Mouse (Mus musculus) bone marrow, adult 2 months (tissue): ENCODE measurements at regions not wholly inside any gene's neighbourhood (a gene's known extent, or its start where the extent isn't known, plus 50 kb on each side); places are given as distances from the start of the nearest gene placed in this dataset.

Source experiments
- H3K27ac ChIP-seq: fragments of 200-500 bp; 2 replicates; pipeline ENCODE4 v1.5.1; 2012; ENCODE audit warnings: low read depth, mild to moderate bottlenecking, control low read depth, inconsistent platforms, low read length; ENCODE audit not compliant: control insufficient read depth, poor library complexity, insufficient read depth
- H3K4me1 ChIP-seq: fragments of 200-500 bp; 2 replicates; pipeline ENCODE4 v1.6.1; 2011; ENCODE audit warnings: low read length; ENCODE audit not compliant: control insufficient read depth, insufficient read depth
- H3K4me3 ChIP-seq: fragments of 200-500 bp; replicated peaks from 2 replicates; pipeline ENCODE3; 2011; ENCODE audit warnings: mild to moderate bottlenecking, low read depth, low read length, control low read depth; ENCODE audit not compliant: control insufficient read depth
- CTCF ChIP-seq: fragments of 200-500 bp; IDR thresholded peaks from 2 replicates; pipeline ENCODE4 v1.5.1; 2011; ENCODE audit warnings: low read length, control low read depth; ENCODE audit not compliant: control insufficient read depth, insufficient read depth
- POLR2A ChIP-seq: fragments of 200-500 bp; IDR thresholded peaks from 2 replicates; pipeline ENCODE4 v1.6.1; 2011; ENCODE audit warnings: low read depth, mild to moderate bottlenecking, control low read depth, low read length, borderline replicate concordance; ENCODE audit not compliant: control insufficient read depth
- WGBS: fragments of 180-500 bp; shearing (Covaris S2); methylation state at CpG from one replicate; pipeline ENCODE4 v1.1.7; 2018; 5-methylcytosine and 5-hydroxymethylcytosine counted together

DNA sequence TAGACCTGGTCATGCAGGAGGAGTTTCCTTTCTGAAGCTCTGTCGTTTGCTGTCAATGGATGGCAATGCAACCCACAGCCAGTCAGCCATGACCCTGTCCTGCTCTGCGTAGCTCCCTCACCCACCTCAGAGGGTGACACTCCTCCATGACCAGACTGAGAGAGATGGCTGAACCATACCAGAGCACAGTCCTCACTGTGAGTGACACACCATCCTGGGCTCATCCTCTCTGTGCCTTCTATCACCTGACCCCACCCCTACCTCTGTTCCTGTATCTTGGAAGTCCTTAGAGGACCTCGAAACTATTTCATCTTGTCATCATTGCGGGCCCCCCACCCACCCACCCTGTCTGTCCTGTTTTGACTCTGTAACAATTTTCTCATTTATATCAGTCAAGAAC is 245.7 kb downstream of the Setd4 start:
- H3K27ac ChIP-seq = no peak overlapping the region
- peak overlapping the region; percentile 10 for H3K4me3 ChIP-seq
- TF ChIP-seq CTCF (no peak), POLR2A (no peak)
- WGBS = 62% methylated on average over 4 of the region's 4 CpGs
- no peaks in the 10 kb centered on the region for H3K4me1 ChIP-seq

DNA sequence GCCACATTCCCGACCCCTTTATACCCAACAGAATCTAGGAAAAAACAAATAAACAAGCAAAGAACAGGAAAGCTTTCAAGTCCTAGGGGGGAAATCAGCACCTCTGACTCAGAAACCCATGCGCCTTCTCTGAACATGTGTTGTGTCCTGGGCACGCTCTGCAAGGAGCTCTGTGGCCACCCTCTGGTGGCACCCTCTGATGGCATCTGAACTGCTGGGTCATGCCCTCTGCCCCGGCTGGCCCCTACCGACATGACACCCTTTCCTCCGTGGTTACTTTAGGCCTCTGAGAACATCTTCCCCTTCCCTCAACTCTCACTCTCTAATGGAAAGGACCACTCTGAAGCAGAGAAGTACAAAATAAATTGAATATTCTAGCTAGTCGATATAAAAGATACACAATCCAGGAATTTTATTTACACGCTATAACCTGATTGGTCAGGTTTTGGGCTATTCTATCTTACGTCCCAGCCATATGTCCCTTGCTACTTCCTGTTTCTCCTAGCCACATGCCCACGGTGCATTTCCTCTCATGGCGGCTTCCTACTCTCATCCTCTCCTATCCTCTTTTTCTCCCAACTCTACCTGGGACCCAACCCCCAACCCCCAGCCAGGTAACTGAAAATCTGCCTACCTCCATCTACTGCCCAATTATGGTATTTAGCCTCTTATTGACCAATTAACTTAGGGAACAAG is 248.5 kb downstream of the Setd4 start:
- TF ChIP-seq CTCF (no peak), POLR2A (no peak)
- no peak overlapping the region for H3K4me3 ChIP-seq
- WGBS = 45% methylated on average over 11 of the region's 11 CpGs
- no peaks in the 10 kb centered on the region for H3K4me1 ChIP-seq
- no peak overlapping the region for H3K27ac ChIP-seq

DNA sequence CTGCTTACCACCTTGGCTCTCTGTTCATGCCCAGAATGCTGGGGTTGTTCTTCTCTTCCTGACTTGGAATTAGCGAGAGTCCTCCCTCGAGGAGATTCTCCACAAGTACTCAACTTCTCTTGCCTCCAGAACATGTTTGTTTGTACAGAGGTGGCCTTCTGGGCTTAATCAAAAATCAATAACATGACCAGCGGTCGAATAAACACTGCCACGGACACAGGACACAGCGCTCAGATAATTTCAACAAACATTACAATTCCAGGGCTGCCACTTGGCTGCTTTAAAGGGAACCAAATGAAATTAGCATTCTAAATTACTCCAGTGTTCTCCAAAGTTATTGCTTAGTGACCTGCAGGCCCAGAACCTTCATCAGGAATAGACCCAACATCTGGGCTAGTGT is 249.9 kb downstream of the Setd4 start:
- Histone ChIP-seq H3K4me1 (no peaks in the 10 kb centered on the region), H3K4me3 (no peak overlapping the region), H3K27ac (no peak overlapping the region)
- WGBS = 86% methylated on average over 6 of the region's 6 CpGs
- no peak for TF ChIP-seq POLR2A

DNA sequence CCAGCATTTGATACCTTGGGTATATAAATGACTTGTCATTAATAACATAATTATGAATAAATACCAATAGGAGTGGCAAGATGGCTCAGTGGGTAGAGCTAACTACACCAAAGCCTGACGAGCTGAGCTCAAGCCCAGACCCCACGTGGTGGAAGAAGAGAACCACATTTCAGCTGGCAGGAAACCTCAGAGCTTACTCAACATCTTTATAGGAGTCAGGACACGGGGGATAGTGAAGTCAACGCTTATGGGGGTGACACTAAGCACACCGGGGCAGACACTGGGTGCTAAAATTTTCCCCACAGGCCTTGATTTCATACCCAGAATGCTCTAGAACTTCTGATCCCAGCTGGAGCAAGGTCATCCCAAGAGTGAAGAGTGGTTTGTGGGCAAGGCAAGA is 259.3 kb downstream of the Setd4 start:
- WGBS = 3% methylated on average over 5 of the region's 5 CpGs
- Histone ChIP-seq H3K27ac (no peak overlapping the region), H3K4me1 (no peaks in the 10 kb centered on the region), H3K4me3 (no peak overlapping the region)
- TF ChIP-seq CTCF (no peak), POLR2A (no peak)

DNA sequence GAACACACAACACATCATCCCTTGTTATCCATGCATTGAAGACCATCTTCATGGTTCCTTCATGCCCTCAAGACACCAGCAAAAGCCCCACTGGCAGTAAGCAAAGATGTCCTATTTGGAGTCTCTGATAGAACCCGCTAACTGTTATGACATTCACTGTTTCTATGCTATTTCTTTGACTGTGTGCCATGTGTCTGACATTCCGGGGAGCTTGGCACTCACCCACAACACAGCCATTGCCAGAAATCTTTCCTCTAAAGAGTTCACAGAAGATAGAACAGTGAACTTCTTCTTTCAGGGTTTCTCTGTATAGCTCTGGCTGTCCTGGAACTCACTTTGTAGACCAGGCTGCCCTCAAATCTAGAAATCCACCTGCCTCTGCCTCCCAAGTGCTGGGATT is 261.2 kb downstream of the Setd4 start:
- 79% methylated on average over 2 of the region's 2 CpGs for WGBS
- no peak for TF ChIP-seq CTCF
- no peak for TF ChIP-seq POLR2A

DNA sequence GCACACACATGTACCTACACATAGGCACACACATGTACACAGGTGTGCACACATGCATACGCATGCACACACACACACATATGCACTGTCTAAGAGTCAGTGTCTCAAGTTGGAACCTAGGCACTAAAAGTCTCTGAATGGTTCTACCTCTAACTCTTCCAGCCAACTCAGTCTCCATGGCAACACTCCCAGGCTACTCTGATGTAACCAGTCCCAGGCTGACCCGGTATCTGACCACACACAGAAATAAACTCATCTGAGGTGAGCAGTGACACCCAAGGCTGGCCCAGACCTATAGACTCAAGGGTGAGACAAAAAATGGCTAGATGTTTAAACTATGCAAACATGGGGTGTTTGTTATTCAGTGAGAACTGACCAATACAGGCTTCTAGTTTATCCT is 262.1 kb downstream of the Setd4 start:
- Histone ChIP-seq H3K4me3 (no peak overlapping the region), H3K27ac (no peak overlapping the region), H3K4me1 (no peaks in the 10 kb centered on the region)
- TF ChIP-seq POLR2A (no peak), CTCF (no peak)
- 66% methylated on average over 2 of the region's 2 CpGs for WGBS

More for the DNA sequence above, 261.2 kb downstream of the Setd4 start:
- H3K4me1 ChIP-seq = no peaks in the 10 kb centered on the region
- no peak overlapping the region for H3K27ac ChIP-seq
- no peak overlapping the region for H3K4me3 ChIP-seq

DNA sequence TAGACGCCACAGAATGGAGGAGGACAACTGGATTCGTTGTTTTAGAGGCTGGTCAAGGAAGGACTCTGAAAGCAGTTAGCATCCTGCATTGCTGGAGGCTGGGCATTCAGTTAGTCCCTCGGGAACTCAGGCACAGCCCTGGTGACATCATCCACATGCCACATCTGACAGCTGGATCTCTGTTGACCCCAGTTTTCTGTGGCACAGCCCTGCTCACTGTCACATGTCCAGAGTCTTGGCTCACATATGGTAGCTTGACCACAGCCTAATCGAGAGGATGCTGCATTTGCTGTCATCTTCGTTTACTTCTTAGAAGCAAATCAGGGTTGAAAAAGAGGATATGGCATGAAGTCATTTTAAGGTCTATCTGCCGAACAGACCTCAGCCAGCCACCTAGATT is 265.1 kb downstream of the Setd4 start:
- H3K27ac ChIP-seq = no peak overlapping the region
- H3K4me1 ChIP-seq = no peaks in the 10 kb centered on the region
- 68% methylated on average over 6 of the region's 6 CpGs for WGBS
- H3K4me3 ChIP-seq = no peak overlapping the region
- TF ChIP-seq POLR2A (no peak), CTCF (no peak)

DNA sequence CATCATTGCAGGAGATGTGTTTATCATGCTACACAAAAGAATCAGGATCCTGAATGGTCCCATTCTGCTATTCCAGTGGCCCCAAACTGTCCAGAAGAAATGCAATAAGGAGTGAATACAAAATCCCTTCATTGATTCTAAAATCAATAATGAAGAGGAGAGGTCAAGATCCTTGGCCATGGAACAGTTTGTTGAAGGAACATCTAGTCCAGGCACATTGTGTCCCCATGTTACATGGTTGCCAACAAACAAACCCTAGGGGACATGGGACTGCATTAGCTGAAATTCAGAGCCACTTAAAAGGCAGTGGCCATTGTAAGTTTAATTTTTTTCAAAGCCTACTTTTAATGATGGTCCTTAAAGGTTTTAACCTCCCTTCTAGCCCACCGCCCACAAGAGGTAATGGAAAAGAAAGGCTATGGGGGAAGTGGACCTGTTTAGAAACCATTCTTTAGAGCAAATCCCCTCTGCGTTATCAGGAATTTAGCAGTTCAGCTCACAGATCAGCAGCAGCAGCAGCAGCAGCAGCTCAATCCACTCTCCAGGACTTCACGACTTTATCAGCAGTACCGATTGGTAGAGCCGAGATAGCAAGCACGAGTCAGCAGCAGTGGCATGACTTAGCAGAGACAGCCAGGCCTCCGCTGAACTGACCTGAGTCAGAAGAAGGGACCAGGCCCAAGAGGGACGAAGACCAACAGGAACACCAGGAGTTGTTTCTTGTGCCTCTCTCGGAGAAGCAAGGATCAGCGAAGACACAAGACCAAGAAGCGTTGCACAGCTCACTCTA is 268.3 kb downstream of the Setd4 start:
- TF ChIP-seq CTCF (no peak), POLR2A (no peak)
- 75% methylated on average over 11 of the region's 11 CpGs for WGBS
- H3K4me3 ChIP-seq = no peak overlapping the region
- no peaks in the 10 kb centered on the region for H3K4me1 ChIP-seq
- no peak overlapping the region for H3K27ac ChIP-seq
